Comparison of ENCODE assay signal across 8 mouse cellular contexts in the genomic region with DNA sequence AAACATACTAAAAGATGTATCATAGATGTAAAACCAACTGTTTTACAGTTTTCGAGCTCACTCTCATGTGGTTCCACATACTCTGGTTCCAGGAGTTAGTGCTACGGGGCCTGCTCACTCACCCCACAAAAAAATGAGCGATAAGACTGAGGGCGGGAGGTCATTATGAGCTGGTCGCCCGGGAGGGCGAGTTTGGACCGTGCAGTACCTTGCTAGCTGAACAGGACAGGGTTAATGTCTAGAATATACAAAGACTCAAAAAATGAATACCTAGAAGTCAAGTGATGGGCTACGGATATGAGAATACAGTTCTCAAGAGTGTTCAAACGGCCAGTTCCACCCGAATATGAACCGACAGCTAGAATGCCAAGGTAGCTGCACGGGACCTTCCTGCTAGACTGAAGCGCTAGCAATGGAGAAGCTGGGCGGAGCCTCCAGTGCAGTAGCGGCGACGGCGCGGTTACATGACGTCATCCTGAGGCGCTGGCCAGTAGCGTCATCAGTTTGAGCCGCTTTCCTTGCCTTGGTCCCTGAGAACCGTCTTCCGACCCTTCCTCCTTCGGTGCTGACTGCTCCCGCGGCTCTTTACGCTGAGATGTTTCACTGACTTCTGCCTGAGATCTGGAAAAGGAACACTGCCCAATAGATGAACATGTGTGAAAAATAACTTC. TPM values are rescaled to one million over a fixed set of nuclear protein-coding genes. Genes with fewer than 3 reads are reported as not detected.
A peak's percentile ranks its signal among the peaks of the same experiment; 100 is the strongest.
DNase-seq lines count a peak whose midpoint lies in the region; ATAC-seq lines count a peak whose summit lies in the region.

No protein-coding gene starts in this region.

- H3K4me1 ChIP-seq in hindbrain, embryonic 16.5 days (ENCODE audit: control insufficient read depth, insufficient read depth, low read depth, low read length), result peaks cover 6% of the 10 kb centered on the region

- peak; percentile 89 for DNase-seq in WW6 (ENCODE audit: low read depth, low spot score)
- DNase-seq in cerebellum, postnatal 4 days (ENCODE audit: low spot score in 2 of 2), result peak; percentile 97 to 99
- DNase-seq in gastrocnemius, adult 18-20 months (ENCODE audit: low spot score), result peak; percentile 96
- peak; percentile 98 for DNase-seq in left cerebral cortex, adult 18-20 months (ENCODE audit: low spot score in 2 of 2)
- peak; percentile 98 for DNase-seq in right cerebral cortex, adult 18-20 months
- DNase-seq in urinary bladder, postnatal 10 days (ENCODE audit: low spot score), result peak; percentile 93

- peak overlapping the region; percentile 98 for H3K4me2 ChIP-seq in hindbrain, embryonic 16.5 days (ENCODE audit: low read length)

- 2% methylated on average over 30 of the region's 30 CpGs for WGBS in hindbrain, embryonic 16.5 days
- 3% methylated on average over 25 of the region's 30 CpGs for WGBS in macrophage (ENCODE audit: missing documents)

- H3K27me3 ChIP-seq in hindbrain, embryonic 16.5 days (replicated peaks; ENCODE audit: control insufficient read depth, insufficient read depth, low read length), result peaks cover 3% of the 10 kb centered on the region; the same call in 1 of the 2 replicates

- H3K9me3 ChIP-seq in hindbrain, embryonic 16.5 days (ENCODE audit: control insufficient read depth, low read length), result no peaks in the 10 kb centered on the region

- peak; percentile 96 for ATAC-seq in hindbrain, embryonic 16.5 days

- H3K4me3 ChIP-seq in hindbrain, embryonic 16.5 days (ENCODE audit: low read length), result peak overlapping the region; percentile 63
- H3K4me3 ChIP-seq in macrophage (ENCODE audit: inconsistent target), result peak overlapping the region; percentile 91

- peak overlapping the region; percentile 79 for H3K9ac ChIP-seq in hindbrain, embryonic 16.5 days (ENCODE audit: low read depth, low read length)

- peak overlapping the region; percentile 86 for H3K27ac ChIP-seq in hindbrain, embryonic 16.5 days (ENCODE audit: low read depth, low read length)
- H3K27ac ChIP-seq in macrophage, result peak overlapping the region; percentile 40

- no peaks in the 10 kb centered on the region for H3K36me3 ChIP-seq in hindbrain, embryonic 16.5 days (ENCODE audit: control insufficient read depth, insufficient read depth, low read length)
- no peaks in the 10 kb centered on the region for H3K36me3 ChIP-seq in macrophage (ENCODE audit: inconsistent target)

- H3K79me2 ChIP-seq in macrophage (ENCODE audit: inconsistent target), result no peaks in the 10 kb centered on the region

RNA-seq across cellular contexts. Expression of gene Wnt7a, which starts 29.4 kb away (rescaled TPM):
- total RNA-seq in gastrocnemius, adult 18-20 months (2021), result not detected
- polyA plus RNA-seq in hindbrain, embryonic 16.5 days (2015; fragmentation: Nextera tagmentation; extraction: Ambion mirVana), result 7.9 and 11.2 TPM in 2 replicates
- 10 to 100 TPM; 13.8 to 13.9 TPM for total RNA-seq in left cerebral cortex, adult 18-20 months (2021)
- total RNA-seq in macrophage (2018; cell fraction: chromatin; rRNA removed), result not detected
- not detected for total RNA-seq in macrophage (2018; cell fraction: cytosol; rRNA removed)
- not detected for total RNA-seq in macrophage (2018; cell fraction: nucleus; rRNA removed)
- not detected in 3 replicates for polyA plus RNA-seq in macrophage (2018)

RNA-seq across cellular contexts. Expression of gene Chchd4, which starts 32.7 kb away (rescaled TPM):
- 10 to 100 TPM in 1 of 2 experiments, 1 to 10 TPM in 1; 8.9 to 10.7 TPM for total RNA-seq in gastrocnemius, adult 18-20 months (2021)
- polyA plus RNA-seq in hindbrain, embryonic 16.5 days (2015; fragmentation: Nextera tagmentation; extraction: Ambion mirVana), result 39.1 and 40.8 TPM in 2 replicates
- 10 to 100 TPM; 21.3 to 22.2 TPM for total RNA-seq in left cerebral cortex, adult 18-20 months (2021)
- total RNA-seq in macrophage (2018; cell fraction: chromatin; rRNA removed), result 10 to 100 TPM in 3 of 26 experiments, 1 to 10 TPM in 20, under 1 TPM in 2, not detected in 1; 0.52 to 11.6 (median 4.6) TPM
- total RNA-seq in macrophage (2018; cell fraction: cytosol; rRNA removed), result 1 to 10 TPM; 4.2 to 7.6 (median 6.3) TPM
- 10 to 100 TPM in 2 of 26 experiments, 1 to 10 TPM in 23, under 1 TPM in 1; 0.89 to 14.3 (median 4.5) TPM for total RNA-seq in macrophage (2018; cell fraction: nucleus; rRNA removed)
- polyA plus RNA-seq in macrophage (2018), result 4.3 to 16.2 TPM (median 6.2 TPM) in 3 replicates

RNA-seq across cellular contexts. Expression of gene Tmem43, which starts 32.9 kb away (rescaled TPM):
- 10 to 100 TPM; 23.2 to 27.0 TPM for total RNA-seq in gastrocnemius, adult 18-20 months (2021)
- 49.8 and 57.0 TPM in 2 replicates for polyA plus RNA-seq in hindbrain, embryonic 16.5 days (2015; fragmentation: Nextera tagmentation; extraction: Ambion mirVana)
- total RNA-seq in left cerebral cortex, adult 18-20 months (2021), result 10 to 100 TPM; 29.4 to 30.8 TPM
- 10 to 100 TPM in 22 of 26 experiments, 1 to 10 TPM in 4; 5.0 to 45.3 (median 25.5) TPM for total RNA-seq in macrophage (2018; cell fraction: chromatin; rRNA removed)
- total RNA-seq in macrophage (2018; cell fraction: cytosol; rRNA removed), result 10 to 100 TPM; 25.8 to 51.2 (median 35.8) TPM
- total RNA-seq in macrophage (2018; cell fraction: nucleus; rRNA removed), result 10 to 100 TPM; 22.3 to 63.9 (median 37.3) TPM
- 32.7 to 48.5 TPM (median 46.8 TPM) in 3 replicates for polyA plus RNA-seq in macrophage (2018)

Comparison
In these comparisons a context has a peak if more than half of its experiments do, and no peak if none do; other contexts are left out.
1. Peak in every context shown above with its lines: DNase-seq, ATAC-seq, H3K4me3 ChIP-seq and H3K27ac ChIP-seq.
2. RNA of gene Wnt7a, which starts 29.4 kb away (total RNA-seq): 13.8 to 13.9 TPM in left cerebral cortex, adult 18-20 months; not detected in gastrocnemius, adult 18-20 months; every median in the first group is over 10 times any median in the second.